Mouse (Mus musculus) liver, postnatal 0 days (tissue): ENCODE measurements around the gene Ddo. TPM values are rescaled to one million over a fixed set of nuclear protein-coding genes. Genes with fewer than 3 reads are reported as not detected.

Experiments used
- ATAC-seq: fragments of 200-750 bp; cut with Nextera tagmentation; 2 replicates; pipeline ENCODE4 v1.8.0; 2017; ENCODE audit warnings: mild to moderate bottlenecking, moderate library complexity
- DNase-seq: peaks from one replicate; pipeline ENCODE4 v3.0.0-alpha.2; 2016
- H3K27ac ChIP-seq: fragments of 300-500 bp; sonication (generic); 2 replicates; pipeline ENCODE4 v1.5.1; 2014; ENCODE audit warnings: antibody characterized with exemption, moderate library complexity, mild to moderate bottlenecking, low read depth
- H3K27me3 ChIP-seq: fragments of 300-500 bp; sonication (generic); 2 replicates; pipeline ENCODE4 v1.6.1; 2014; ENCODE audit warnings: low read length, control low read depth, mixed read lengths; ENCODE audit not compliant: insufficient read depth
- H3K36me3 ChIP-seq: fragments of 300-500 bp; sonication (generic); replicated peaks from 2 replicates; pipeline ENCODE4 v1.6.1; 2014; ENCODE audit warnings: mild to moderate bottlenecking, control low read depth, low read length, moderate library complexity, mixed read lengths; ENCODE audit not compliant: insufficient read depth
- H3K4me1 ChIP-seq: fragments of 300-500 bp; sonication (generic); 2 replicates; pipeline ENCODE4 v1.6.1; 2014; ENCODE audit warnings: antibody characterized with exemption, mild to moderate bottlenecking, control low read depth; ENCODE audit not compliant: insufficient read depth
- H3K4me2 ChIP-seq: fragments of 300-500 bp; sonication (generic); 2 replicates; pipeline ENCODE4 v1.6.1; 2014; ENCODE audit warnings: low read depth, mild to moderate bottlenecking, low read length, moderate library complexity, mixed read lengths
- H3K4me3 ChIP-seq: fragments of 300-500 bp; sonication (generic); 2 replicates; pipeline ENCODE4 v1.5.1; 2014; ENCODE audit warnings: low read depth, low read length
- H3K9ac ChIP-seq: fragments of 300-500 bp; sonication (generic); replicated peaks from 2 replicates; pipeline ENCODE4 v1.6.1; 2014; ENCODE audit warnings: mild to moderate bottlenecking, moderate library complexity
- H3K9me3 ChIP-seq: fragments of 300-500 bp; sonication (generic); 2 replicates; pipeline ENCODE4 v1.6.1; 2016; ENCODE audit warnings: mild to moderate bottlenecking, control low read depth, low read length, mixed read lengths
- CTCF ChIP-seq: sonication (generic); IDR thresholded peaks from 2 replicates; pipeline ENCODE4 v1.5.1; 2016; ENCODE audit warnings: antibody characterized with exemption, low read depth
- EP300 ChIP-seq: IDR thresholded peaks from 2 replicates; pipeline ENCODE4 v1.6.1; 2016; ENCODE audit warnings: antibody characterized with exemption, low read depth, mild to moderate bottlenecking
- WGBS: fragments of 180-500 bp; shearing (Covaris S2); extraction: QIAGEN DNeasy Blood & Tissue Kit; methylation state at CpG from one replicate; pipeline ENCODE4 v1.1.7; 2014; ENCODE audit not compliant: insufficient replicate concordance; 5-methylcytosine and 5-hydroxymethylcytosine counted together
- polyA plus RNA-seq: library from polyadenylated mRNA; unstranded; fragments of >200 nt; fragmentation: Nextera tagmentation; extraction: Ambion mirVana; gene quantifications from 2 replicates; pipeline ENCODE4 v1.2.1, GENCODE M21; 2015

The Ddo gene
- polyA plus RNA-seq, 1 experiment from 2014 or later, result 0.86 TPM

DNA sequence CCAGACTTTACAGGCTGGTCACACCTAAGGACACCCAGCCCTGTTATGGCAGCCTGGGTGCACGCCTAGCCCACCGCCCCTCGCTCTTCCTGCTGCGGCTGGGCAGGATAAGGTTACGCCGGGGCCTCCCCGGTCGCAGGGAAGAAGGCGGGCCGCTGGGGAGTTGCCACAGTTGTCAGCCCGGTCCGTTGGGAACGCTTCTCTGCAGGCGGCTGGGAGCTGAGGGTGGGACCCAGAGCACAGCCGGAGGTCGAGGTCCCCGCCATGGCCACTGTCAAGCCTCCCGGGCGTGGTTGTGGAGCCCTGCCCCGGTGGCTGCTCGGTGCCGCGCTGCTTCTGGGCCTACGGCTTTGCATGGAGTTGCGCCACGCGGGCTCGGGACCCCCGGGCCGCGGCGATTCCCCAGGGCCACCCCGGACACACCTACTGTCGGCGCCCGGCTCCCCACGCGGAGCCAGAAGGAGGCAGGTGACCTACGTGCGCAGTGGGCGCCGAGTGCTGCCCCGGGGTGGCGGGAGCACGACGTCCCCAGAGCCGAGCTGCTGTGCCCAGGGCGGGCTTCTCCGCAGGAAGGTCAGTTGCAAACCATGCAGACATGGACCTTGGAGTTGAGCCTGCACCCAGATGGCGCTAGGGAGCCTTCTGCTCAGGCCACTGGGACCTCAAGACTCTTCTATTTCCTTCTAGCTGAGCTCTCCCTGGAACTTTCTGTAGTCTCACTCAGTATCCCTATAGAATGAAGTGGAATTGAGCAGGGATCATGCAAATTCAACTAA is 53.5 kb downstream of the Ddo start, which contains the start of gene Mettl24:
Gene Mettl24 (plus strand): TSS at position 191 of the 776 bp plus-strand sequence.
- no peaks in the 10 kb centered on the region for H3K36me3 ChIP-seq
- no peaks in the 10 kb centered on the region for H3K9me3 ChIP-seq
- H3K27ac ChIP-seq, result no peak within 1 kb of the TSS
- DNase-seq, result peak; percentile 57
- peak within 1 kb of the TSS; percentile 83 for H3K4me2 ChIP-seq
- TF ChIP-seq EP300 (no peak), CTCF (peak; percentile 71)
- 0 out of 2 replicates have a peak, but pooled peaks have one; percentile 31 for ATAC-seq
- WGBS, result 1% methylated on average over 42 of the region's 50 CpGs
- H3K27me3 ChIP-seq, result peaks cover 32% of the 10 kb centered on the region
- H3K4me3 ChIP-seq, result peak within 1 kb of the TSS; percentile 51
- H3K9ac ChIP-seq, result peak within 1 kb of the TSS; percentile 51
- H3K4me1 ChIP-seq, result peaks cover 6% of the 10 kb centered on the region

DNA sequence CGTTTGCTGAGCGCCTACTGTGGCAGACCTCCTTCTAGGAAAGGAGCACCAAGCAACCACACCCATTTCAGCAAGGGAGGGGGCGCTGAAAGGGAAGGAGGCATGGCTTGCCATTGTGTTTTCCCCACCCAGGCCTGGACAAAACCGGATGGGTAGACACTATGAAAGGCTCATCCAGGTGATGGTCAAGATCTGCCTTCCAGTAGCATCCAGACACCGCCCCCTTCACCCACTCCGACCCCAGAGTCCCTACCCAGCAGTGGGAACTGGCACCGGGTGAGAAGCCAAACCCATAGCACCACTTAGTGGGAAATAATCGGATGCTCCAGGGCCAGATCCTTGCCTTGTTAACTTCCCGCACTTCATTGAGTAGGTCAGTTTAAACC is 54.0 kb downstream of the Ddo start:
- Histone ChIP-seq H3K4me2 (peak overlapping the region; percentile 83), H3K36me3 (no peaks in the 10 kb centered on the region), H3K9ac (no peak overlapping the region), H3K27ac (no peak overlapping the region), H3K4me1 (peaks cover 6% of the 10 kb centered on the region), H3K27me3 (peaks cover 32% of the 10 kb centered on the region), H3K4me3 (0 out of 2 replicates have a peak overlapping the region, but pooled peaks have one; percentile 51), H3K9me3 (no peaks in the 10 kb centered on the region)
- 53% methylated on average over 9 of the region's 9 CpGs for WGBS
- ATAC-seq (no peak), DNase-seq (no peak)
- TF ChIP-seq CTCF (no peak), EP300 (no peak)

DNA sequence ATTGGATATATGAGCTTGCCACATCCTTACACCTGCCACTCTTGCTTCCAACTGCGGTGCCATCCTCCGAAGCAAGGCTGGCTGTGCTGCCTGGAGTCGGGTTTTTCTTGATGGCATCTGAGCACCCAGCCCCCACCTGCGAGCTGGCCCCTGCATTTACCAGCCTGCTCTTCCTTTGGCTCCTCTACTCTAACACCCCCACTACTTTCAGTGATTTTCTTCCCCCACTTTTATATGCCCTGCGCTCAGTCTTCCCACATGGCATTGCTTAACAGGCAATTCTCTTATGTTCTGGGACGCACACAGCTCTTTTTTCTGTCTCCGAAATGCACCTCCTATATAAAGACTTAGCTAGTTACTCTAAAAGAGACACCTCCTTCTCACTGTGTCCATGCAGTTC is 54.5 kb downstream of the Ddo start:
- DNase-seq (no peak), ATAC-seq (no peak)
- Histone ChIP-seq H3K4me2 (no peak overlapping the region), H3K27ac (no peak overlapping the region), H3K9ac (no peak overlapping the region), H3K36me3 (no peaks in the 10 kb centered on the region), H3K4me3 (no peak overlapping the region), H3K27me3 (peaks cover 32% of the 10 kb centered on the region), H3K4me1 (peaks cover 6% of the 10 kb centered on the region), H3K9me3 (no peaks in the 10 kb centered on the region)
- WGBS, result 78% methylated on average over 7 of the region's 7 CpGs
- TF ChIP-seq EP300, result no peak
- TF ChIP-seq CTCF, result no peak

DNA sequence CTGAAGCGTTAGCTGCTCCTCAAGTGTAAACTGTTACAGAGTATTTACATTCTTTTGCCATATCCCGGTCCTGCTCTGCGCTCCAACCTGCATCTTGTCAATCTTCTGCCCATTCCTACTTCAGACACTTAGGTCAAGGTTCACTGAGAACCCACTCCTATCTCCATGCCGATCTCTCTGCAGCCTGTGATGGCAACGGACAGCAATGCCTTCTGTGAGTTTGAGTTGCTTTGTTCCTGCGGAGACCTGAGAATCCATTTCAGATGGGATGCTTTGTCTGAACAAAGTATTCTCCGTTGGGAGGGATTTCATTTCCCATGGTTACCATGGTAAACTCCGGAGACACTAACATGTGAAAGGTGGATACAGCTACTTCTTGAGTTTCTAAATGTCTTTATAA is 55.8 kb downstream of the Ddo start:
- Histone ChIP-seq H3K4me1 (peaks cover 6% of the 10 kb centered on the region), H3K9ac (no peak overlapping the region), H3K36me3 (no peaks in the 10 kb centered on the region), H3K4me2 (no peak overlapping the region), H3K4me3 (no peak overlapping the region), H3K27ac (no peak overlapping the region), H3K27me3 (peaks cover 31% of the 10 kb centered on the region), H3K9me3 (no peaks in the 10 kb centered on the region)
- no peak for DNase-seq
- 56% methylated on average over 8 of the region's 8 CpGs for WGBS
- no peak for TF ChIP-seq EP300
- no peak for TF ChIP-seq CTCF
- no peak for ATAC-seq

DNA sequence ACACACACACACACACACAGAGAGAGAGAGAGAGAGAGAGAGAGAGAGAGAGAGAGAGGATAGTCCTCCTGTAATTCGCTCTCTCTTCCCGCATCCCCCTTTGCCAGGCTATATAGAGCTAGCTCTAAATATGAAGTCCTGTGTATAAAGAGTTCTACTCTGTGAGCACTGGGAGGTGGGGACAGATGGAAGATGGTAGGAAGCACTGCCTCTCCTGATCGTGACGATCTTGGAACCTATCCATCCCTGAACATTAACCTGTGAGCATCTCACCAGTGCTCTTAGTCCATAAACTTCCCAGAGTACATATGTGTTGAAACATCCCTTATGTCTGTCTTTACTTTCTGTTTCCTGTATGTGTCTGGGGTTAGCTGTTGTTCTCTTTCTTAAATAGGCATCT is 57.2 kb downstream of the Ddo start:
- peaks cover 28% of the 10 kb centered on the region for H3K27me3 ChIP-seq
- ATAC-seq, result no peak
- no peak overlapping the region for H3K27ac ChIP-seq
- WGBS, result 77% methylated on average over 4 of the region's 4 CpGs
- H3K4me1 ChIP-seq, result peaks cover 6% of the 10 kb centered on the region
- H3K36me3 ChIP-seq, result no peaks in the 10 kb centered on the region
- no peak for DNase-seq
- H3K9ac ChIP-seq, result no peak overlapping the region
- no peaks in the 10 kb centered on the region for H3K9me3 ChIP-seq
- no peak for TF ChIP-seq EP300
- no peak for TF ChIP-seq CTCF
- no peak overlapping the region for H3K4me3 ChIP-seq
- no peak overlapping the region for H3K4me2 ChIP-seq

DNA sequence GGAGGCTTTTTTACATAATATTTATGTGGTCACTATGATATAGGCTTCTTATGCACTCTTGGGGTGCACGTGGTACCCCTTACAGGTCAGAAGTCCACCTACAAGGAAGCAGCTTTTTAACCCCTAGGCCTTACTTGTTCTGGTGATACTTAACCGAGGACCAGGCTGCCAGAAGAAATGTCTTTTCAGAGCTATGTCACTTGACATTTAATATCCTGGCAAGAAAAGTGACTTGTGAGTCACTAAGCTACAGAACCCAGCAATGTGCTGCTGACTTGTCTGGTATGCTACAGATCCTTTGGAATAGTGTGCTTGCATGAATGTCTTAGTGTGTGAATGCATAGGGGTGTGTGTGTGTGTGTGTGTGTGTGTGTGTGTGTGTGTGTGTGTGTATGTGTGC is 57.6 kb downstream of the Ddo start:
- no peak for ATAC-seq
- no peak overlapping the region for H3K9ac ChIP-seq
- TF ChIP-seq CTCF, result no peak
- no peak for TF ChIP-seq EP300
- peaks cover 6% of the 10 kb centered on the region for H3K4me1 ChIP-seq
- 61% methylated on average over 2 of the region's 2 CpGs for WGBS
- peaks cover 24% of the 10 kb centered on the region for H3K27me3 ChIP-seq
- no peak overlapping the region for H3K27ac ChIP-seq
- no peak overlapping the region for H3K4me2 ChIP-seq
- no peak for DNase-seq
- H3K36me3 ChIP-seq, result no peaks in the 10 kb centered on the region
- no peak overlapping the region for H3K4me3 ChIP-seq
- H3K9me3 ChIP-seq, result no peaks in the 10 kb centered on the region
